Mouse (Mus musculus): Measurements from ENCODE around the gene Tmem109. TPM values are rescaled to one million over a fixed set of nuclear protein-coding genes. Genes with fewer than 3 reads are reported as not detected.

The Tmem109 gene
- polyA plus RNA-seq, 1 experiment from 2014 or later, result 91.7 TPM

GRCm38 (mm10) chr19:10901046-10901445, 19.2 kb upstream of the Tmem109 start:
- no peaks in the 10 kb centered on the region for H3K9me3 ChIP-seq (ENCODE audit: control insufficient read depth, low read length)
- H3K4me1 ChIP-seq (replicated peaks; ENCODE audit: control insufficient read depth, insufficient read depth, low read length), result peaks cover 28% of the 10 kb centered on the region
- H3K27ac ChIP-seq (ENCODE audit: low read depth), result no peak overlapping the region
- H3K9ac ChIP-seq (ENCODE audit: low read length), result no peak overlapping the region
- H3K4me3 ChIP-seq (ENCODE audit: low read depth, low read length), result no peak overlapping the region
- no peak overlapping the region for H3K4me2 ChIP-seq (ENCODE audit: low read length)
- DNase-seq (ENCODE audit: low spot score) (no peak), ATAC-seq (replicated peaks; ENCODE audit: low FRiP score, low TSS enrichment, low read depth) (no peak)
- H3K36me3 ChIP-seq (ENCODE audit: control insufficient read depth, insufficient read depth, low read length), result peaks cover 86% of the 10 kb centered on the region
- whole genome bisulfite sequencing, result 88% methylated on average over 5 of the region's 5 CpGs
- no peaks in the 10 kb centered on the region for H3K27me3 ChIP-seq (replicated peaks; ENCODE audit: control insufficient read depth, insufficient read depth, low read length)

- Histone ChIP-seq H3K27me3 (replicated peaks; ENCODE audit: control insufficient read depth, insufficient read depth, low read length) (no peaks in the 10 kb centered on the region), H3K4me1 (replicated peaks; ENCODE audit: control insufficient read depth, insufficient read depth, low read length) (peaks cover 22% of the 10 kb centered on the region)
These were observed 18.5 kb upstream of the Tmem109 start for GRCm38 (mm10) chr19:10900315-10900714.

DNA sequence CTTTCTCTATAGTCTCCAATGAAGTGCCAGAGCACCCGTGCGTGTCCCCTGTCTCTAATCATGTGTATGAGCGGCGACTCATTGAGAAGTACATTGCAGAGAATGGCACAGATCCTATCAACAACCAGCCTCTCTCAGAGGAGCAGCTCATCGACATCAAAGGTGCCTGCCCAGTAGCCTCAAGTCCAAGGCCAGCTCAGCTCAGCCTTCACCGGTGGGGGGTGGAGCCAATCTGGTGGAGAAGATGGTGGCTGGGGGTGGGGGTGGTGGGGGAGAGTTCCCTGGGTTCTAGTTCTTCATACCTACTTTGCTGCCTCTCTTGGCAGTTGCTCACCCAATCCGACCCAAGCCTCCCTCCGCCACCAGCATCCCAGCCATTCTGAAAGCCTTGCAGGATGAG, 15.7 kb upstream of the Tmem109 start:
- Histone ChIP-seq H3K4me2 (ENCODE audit: low read length) (no peak overlapping the region), H3K9me3 (ENCODE audit: control insufficient read depth, low read length) (no peaks in the 10 kb centered on the region), H3K9ac (ENCODE audit: low read length) (no peak overlapping the region), H3K36me3 (ENCODE audit: control insufficient read depth, insufficient read depth, low read length) (peaks cover 53% of the 10 kb centered on the region), H3K27me3 (replicated peaks; ENCODE audit: control insufficient read depth, insufficient read depth, low read length) (no peaks in the 10 kb centered on the region), H3K4me3 (ENCODE audit: low read depth, low read length) (no peak overlapping the region), H3K27ac (ENCODE audit: low read depth) (no peak overlapping the region), H3K4me1 (replicated peaks; ENCODE audit: control insufficient read depth, insufficient read depth, low read length) (peaks cover 11% of the 10 kb centered on the region)
- ATAC-seq (replicated peaks; ENCODE audit: low FRiP score, low TSS enrichment, low read depth) (no peak), DNase-seq (ENCODE audit: low spot score) (no peak)
- 81% methylated on average over 8 of the region's 8 CpGs for whole genome bisulfite sequencing

More at GRCm38 (mm10) chr19:10900315-10900714, 18.5 kb upstream of the Tmem109 start:
- Histone ChIP-seq H3K36me3 (ENCODE audit: control insufficient read depth, insufficient read depth, low read length) (peaks cover 79% of the 10 kb centered on the region), H3K27ac (ENCODE audit: low read depth) (no peak overlapping the region), H3K4me3 (ENCODE audit: low read depth, low read length) (no peak overlapping the region), H3K9me3 (ENCODE audit: control insufficient read depth, low read length) (no peaks in the 10 kb centered on the region), H3K4me2 (ENCODE audit: low read length) (no peak overlapping the region), H3K9ac (ENCODE audit: low read length) (no peak overlapping the region)
- ATAC-seq (replicated peaks; ENCODE audit: low FRiP score, low TSS enrichment, low read depth) (no peak), DNase-seq (ENCODE audit: low spot score) (no peak)
- WGBS, result 85% methylated on average over 6 of the region's 6 CpGs

GRCm38 (mm10) chr19:10896849-10897248, 15.0 kb upstream of the Tmem109 start:
- H3K4me3 ChIP-seq (ENCODE audit: low read depth, low read length), result peak overlapping the region; percentile 73; the same call in 1 of the 2 replicates
- WGBS, result 74% methylated on average over 7 of the region's 7 CpGs

GRCm38 (mm10) chr19:10895708-10896107, 13.9 kb upstream of the Tmem109 start:
- DNase-seq (ENCODE audit: low spot score), result no peak
- no peaks in the 10 kb centered on the region for H3K9me3 ChIP-seq (ENCODE audit: control insufficient read depth, low read length)
- H3K4me1 ChIP-seq (replicated peaks; ENCODE audit: control insufficient read depth, insufficient read depth, low read length), result peaks cover 11% of the 10 kb centered on the region
- H3K27ac ChIP-seq (ENCODE audit: low read depth), result peak overlapping the region; percentile 88
- under 1% methylated on average over 16 of the region's 16 CpGs for WGBS
- H3K36me3 ChIP-seq (ENCODE audit: control insufficient read depth, insufficient read depth, low read length), result peaks cover 35% of the 10 kb centered on the region
- H3K4me3 ChIP-seq (ENCODE audit: low read depth, low read length), result peak overlapping the region; percentile 73
- H3K27me3 ChIP-seq (replicated peaks; ENCODE audit: control insufficient read depth, insufficient read depth, low read length), result no peaks in the 10 kb centered on the region
- peak overlapping the region; percentile 88 for H3K4me2 ChIP-seq (ENCODE audit: low read length)
- no peak; the same call in 1 of the 2 replicates for ATAC-seq (replicated peaks; ENCODE audit: low FRiP score, low TSS enrichment, low read depth)
- peak overlapping the region; percentile 81 for H3K9ac ChIP-seq (ENCODE audit: low read length)

More at GRCm38 (mm10) chr19:10896849-10897248, 15.0 kb upstream of the Tmem109 start:
- ATAC-seq (replicated peaks; ENCODE audit: low FRiP score, low TSS enrichment, low read depth) (no peak), DNase-seq (ENCODE audit: low spot score) (no peak)
- H3K9ac ChIP-seq (ENCODE audit: low read length), result peak overlapping the region; percentile 81
- no peaks in the 10 kb centered on the region for H3K9me3 ChIP-seq (ENCODE audit: control insufficient read depth, low read length)
- no peak overlapping the region for H3K27ac ChIP-seq (ENCODE audit: low read depth)
- peak overlapping the region; percentile 88 for H3K4me2 ChIP-seq (ENCODE audit: low read length)
- no peaks in the 10 kb centered on the region for H3K27me3 ChIP-seq (replicated peaks; ENCODE audit: control insufficient read depth, insufficient read depth, low read length)
- H3K36me3 ChIP-seq (ENCODE audit: control insufficient read depth, insufficient read depth, low read length), result peaks cover 46% of the 10 kb centered on the region
- H3K4me1 ChIP-seq (replicated peaks; ENCODE audit: control insufficient read depth, insufficient read depth, low read length), result peaks cover 11% of the 10 kb centered on the region

GRCm38 (mm10) chr19:10895016-10895528, 13.3 kb upstream of the Tmem109 start, which contains the start of gene Prpf19:
TSS of gene Prpf19 (plus strand) at chr19:10895231.
- peak within 1 kb of the TSS; percentile 73 for H3K4me3 ChIP-seq (ENCODE audit: low read depth, low read length)
- under 1% methylated on average over 43 of the region's 43 CpGs for WGBS
- H3K27ac ChIP-seq (ENCODE audit: low read depth), result peak within 1 kb of the TSS; percentile 88
- peak within 1 kb of the TSS; percentile 81 for H3K9ac ChIP-seq (ENCODE audit: low read length)
- peaks cover 29% of the 10 kb centered on the region for H3K36me3 ChIP-seq (ENCODE audit: control insufficient read depth, insufficient read depth, low read length)
- peak within 1 kb of the TSS; percentile 88 for H3K4me2 ChIP-seq (ENCODE audit: low read length)
- peak; percentile 97 for DNase-seq (ENCODE audit: low spot score)
- ATAC-seq (replicated peaks; ENCODE audit: low FRiP score, low TSS enrichment, low read depth), result peak; percentile 95
- no peaks in the 10 kb centered on the region for H3K9me3 ChIP-seq (ENCODE audit: control insufficient read depth, low read length)
- H3K4me1 ChIP-seq (replicated peaks; ENCODE audit: control insufficient read depth, insufficient read depth, low read length), result peaks cover 11% of the 10 kb centered on the region
- no peaks in the 10 kb centered on the region for H3K27me3 ChIP-seq (replicated peaks; ENCODE audit: control insufficient read depth, insufficient read depth, low read length)

GRCm38 (mm10) chr19:10892201-10892600, 10.4 kb upstream of the Tmem109 start:
- H3K4me2 ChIP-seq (ENCODE audit: low read length), result no peak overlapping the region
- DNase-seq (ENCODE audit: low spot score) (no peak), ATAC-seq (replicated peaks; ENCODE audit: low FRiP score, low TSS enrichment, low read depth) (no peak)
- no peak overlapping the region for H3K4me3 ChIP-seq (ENCODE audit: low read depth, low read length)
- no peak overlapping the region for H3K27ac ChIP-seq (ENCODE audit: low read depth)
- peaks cover 11% of the 10 kb centered on the region for H3K4me1 ChIP-seq (replicated peaks; ENCODE audit: control insufficient read depth, insufficient read depth, low read length)
- no peaks in the 10 kb centered on the region; the same call in 1 of the 2 replicates for H3K36me3 ChIP-seq (ENCODE audit: control insufficient read depth, insufficient read depth, low read length)
- H3K9ac ChIP-seq (ENCODE audit: low read length), result no peak overlapping the region
- WGBS, result 88% methylated on average over 3 of the region's 3 CpGs
- H3K27me3 ChIP-seq (replicated peaks; ENCODE audit: control insufficient read depth, insufficient read depth, low read length), result no peaks in the 10 kb centered on the region
- H3K9me3 ChIP-seq (ENCODE audit: control insufficient read depth, low read length), result no peaks in the 10 kb centered on the region

- Histone ChIP-seq H3K9me3 (ENCODE audit: control insufficient read depth, low read length) (peaks cover 10% of the 10 kb centered on the region; the same call in 1 of the 2 replicates), H3K4me1 (replicated peaks; ENCODE audit: control insufficient read depth, insufficient read depth, low read length) (peaks cover 15% of the 10 kb centered on the region), H3K4me3 (ENCODE audit: low read depth, low read length) (peak overlapping the region; percentile 60), H3K27ac (ENCODE audit: low read depth) (peak overlapping the region; percentile 93), H3K36me3 (ENCODE audit: control insufficient read depth, insufficient read depth, low read length) (peaks cover 7% of the 10 kb centered on the region; the same call in 1 of the 2 replicates), H3K9ac (ENCODE audit: low read length) (peak overlapping the region; percentile 67), H3K27me3 (replicated peaks; ENCODE audit: control insufficient read depth, insufficient read depth, low read length) (no peaks in the 10 kb centered on the region), H3K4me2 (ENCODE audit: low read length) (peak overlapping the region; percentile 73)
- no peak for DNase-seq (ENCODE audit: low spot score)
- peak; percentile 82; the same call in 1 of the 2 replicates for ATAC-seq (replicated peaks; ENCODE audit: low FRiP score, low TSS enrichment, low read depth)
- WGBS, result 3% methylated on average over 14 of the region's 14 CpGs
These were observed 801 bp downstream of the Tmem109 start for GRCm38 (mm10) chr19:10880975-10881425.

Data from intestine, embryonic 14.5 days (tissue).